Mouse (Mus musculus) erythroblast, embryonic 14.5 days (primary cell): Measurements from ENCODE around the gene Ube2q1.

Source experiments
- GATA1 ChIP-seq: IDR thresholded peaks from 2 replicates; pipeline ENCODE4 v1.6.1; 2012; ENCODE audit warnings: low read length, inconsistent platforms, mixed read lengths
- TAL1 ChIP-seq: IDR thresholded peaks from 3 replicates; pipeline ENCODE4 v1.6.1; 2012; ENCODE audit warnings: low read length, inconsistent platforms, mixed read lengths

DNA sequence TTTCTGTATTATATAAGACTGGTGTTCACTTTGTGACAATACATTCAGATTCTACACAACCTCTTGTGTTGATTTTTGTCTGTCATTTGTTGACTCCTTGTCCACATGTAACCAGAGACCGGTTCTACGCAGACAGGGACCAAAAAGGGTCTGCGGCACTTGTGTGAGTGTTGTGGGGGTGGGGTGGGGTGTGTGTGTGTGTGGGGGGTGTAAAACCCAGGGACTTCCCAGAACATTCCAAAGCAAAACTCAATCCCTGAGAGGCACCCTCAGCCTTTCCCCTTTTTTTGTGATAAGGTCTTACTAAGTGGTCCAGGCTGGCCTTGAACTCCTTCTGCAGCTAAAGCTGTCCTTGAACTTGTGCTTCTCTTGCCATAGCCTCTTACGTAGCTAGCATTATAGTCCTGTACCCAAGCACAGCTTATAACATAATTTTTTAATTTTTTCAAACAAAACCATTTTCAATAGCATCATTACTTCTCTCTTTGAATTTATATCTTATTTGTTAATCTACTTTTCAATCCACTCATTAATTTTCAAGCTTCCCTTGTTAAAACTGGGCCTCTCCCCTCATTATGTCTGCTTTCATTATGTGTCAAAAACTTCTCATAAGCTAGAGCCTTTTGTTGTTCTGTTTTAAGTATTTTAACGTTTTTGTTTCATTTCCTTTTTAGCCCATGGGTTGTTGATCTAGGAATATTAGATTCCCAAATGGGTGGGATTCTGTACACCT, 27.5 kb downstream of the Ube2q1 start:
- TF ChIP-seq TAL1 (no peak), GATA1 (no peak)
